Mouse (Mus musculus): ENCODE measurements around the gene Olfr1269. TPM values are rescaled to one million over a fixed set of nuclear protein-coding genes. Genes with fewer than 3 reads are reported as not detected.

Olfr1269 gene
- not detected in 2 replicates for polyA plus RNA-seq (2016; fragmentation: Nextera tagmentation; extraction: Ambion mirVana)

DNA sequence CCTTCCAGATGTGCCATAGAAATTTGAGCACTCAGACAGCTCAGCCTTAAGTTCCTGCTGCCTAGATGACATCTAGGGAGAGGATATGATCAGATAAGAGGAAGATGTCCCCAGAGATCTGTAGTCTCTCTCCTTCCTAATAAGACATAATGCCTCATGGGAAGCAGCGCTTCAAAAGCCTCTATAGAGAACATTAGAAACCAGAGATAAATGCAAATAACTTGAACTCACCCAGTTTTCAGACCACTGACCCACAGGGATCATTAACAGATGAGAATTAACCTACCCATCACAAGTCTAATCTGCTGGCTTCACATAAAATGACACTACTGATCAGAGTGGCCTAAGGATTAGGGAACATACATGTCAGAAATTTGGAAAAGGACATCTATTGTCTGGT, at the start of gene Olfr1269:
Gene Olfr1269 (minus strand): TSS at position 101 of the 400 bp plus-strand sequence.
- H3K36me3 ChIP-seq: no peaks in the 10 kb centered on the region
- no peaks in the 10 kb centered on the region for H3K9me3 ChIP-seq
- no peaks in the 10 kb centered on the region for H3K4me1 ChIP-seq
- H3K4me2 ChIP-seq (replicated peaks): no peak within 1 kb of the TSS
- H3K9ac ChIP-seq: no peak within 1 kb of the TSS
- ATAC-seq (ENCODE audit: low FRiP score, low read depth): no peak
- no peak within 1 kb of the TSS for H3K27ac ChIP-seq
- 94% methylated on average over 1 of the region's 1 CpGs for WGBS
- H3K4me3 ChIP-seq: no peak within 1 kb of the TSS
- no peaks in the 10 kb centered on the region for H3K27me3 ChIP-seq (replicated peaks)

DNA sequence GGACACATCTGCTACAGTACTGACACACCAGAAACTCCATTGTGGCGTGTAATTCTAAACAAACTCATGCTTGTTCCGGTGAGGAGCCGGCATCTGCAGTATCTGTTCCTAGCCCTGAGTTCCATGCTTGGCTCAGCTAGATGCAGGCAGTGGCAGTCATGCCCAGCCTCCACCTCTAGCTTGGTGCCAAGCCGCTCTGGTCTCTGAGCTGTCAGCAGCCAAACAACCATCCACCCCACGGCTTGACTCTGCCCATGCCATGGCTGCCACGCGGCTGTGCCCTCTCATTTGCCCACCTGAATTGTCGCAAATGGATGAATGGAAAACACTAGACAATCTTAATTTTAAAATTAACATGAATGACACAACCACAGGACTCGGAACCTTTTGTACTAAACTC, 32.7 kb upstream of the Olfr1269 start:
- Histone ChIP-seq H3K27ac (no peak overlapping the region), H3K4me2 (replicated peaks) (no peak overlapping the region), H3K36me3 (no peaks in the 10 kb centered on the region), H3K4me3 (no peak overlapping the region), H3K9ac (no peak overlapping the region), H3K9me3 (no peaks in the 10 kb centered on the region), H3K27me3 (replicated peaks) (no peaks in the 10 kb centered on the region), H3K4me1 (no peaks in the 10 kb centered on the region)
- 89% methylated on average over 9 of the region's 9 CpGs for WGBS
- ATAC-seq (ENCODE audit: low FRiP score, low read depth): no peak

DNA sequence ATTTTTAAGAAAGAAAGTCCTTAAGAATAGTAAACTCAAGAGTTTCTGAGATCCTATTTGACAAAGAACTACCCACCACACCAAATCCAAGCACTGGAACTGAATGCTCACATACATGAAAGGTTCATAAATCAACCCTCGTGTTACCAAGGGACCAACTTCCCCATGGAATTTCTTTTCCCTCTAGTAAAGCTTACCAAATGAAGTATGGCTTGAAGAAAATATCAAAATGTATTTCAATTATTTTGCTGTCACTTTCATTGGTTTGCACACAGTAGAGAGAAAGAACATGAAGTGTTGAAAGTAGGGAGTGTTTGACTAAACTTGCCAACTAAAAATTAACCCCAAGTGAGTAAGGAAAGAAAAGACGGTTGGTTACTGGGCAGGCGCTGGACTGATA, 31.8 kb upstream of the Olfr1269 start, which contains the start of gene Olfr1270:
Gene Olfr1270 (minus strand): TSS at position 101 of the 400 bp plus-strand sequence.
- 79% methylated on average over 3 of the region's 3 CpGs for WGBS
- no peak within 1 kb of the TSS for H3K4me2 ChIP-seq (replicated peaks)
- H3K4me1 ChIP-seq: no peaks in the 10 kb centered on the region
- no peak within 1 kb of the TSS for H3K4me3 ChIP-seq
- no peak within 1 kb of the TSS for H3K27ac ChIP-seq
- no peaks in the 10 kb centered on the region for H3K9me3 ChIP-seq
- no peak within 1 kb of the TSS for H3K9ac ChIP-seq
- no peaks in the 10 kb centered on the region for H3K27me3 ChIP-seq (replicated peaks)
- ATAC-seq (ENCODE audit: low FRiP score, low read depth): no peak
- H3K36me3 ChIP-seq: no peaks in the 10 kb centered on the region

DNA sequence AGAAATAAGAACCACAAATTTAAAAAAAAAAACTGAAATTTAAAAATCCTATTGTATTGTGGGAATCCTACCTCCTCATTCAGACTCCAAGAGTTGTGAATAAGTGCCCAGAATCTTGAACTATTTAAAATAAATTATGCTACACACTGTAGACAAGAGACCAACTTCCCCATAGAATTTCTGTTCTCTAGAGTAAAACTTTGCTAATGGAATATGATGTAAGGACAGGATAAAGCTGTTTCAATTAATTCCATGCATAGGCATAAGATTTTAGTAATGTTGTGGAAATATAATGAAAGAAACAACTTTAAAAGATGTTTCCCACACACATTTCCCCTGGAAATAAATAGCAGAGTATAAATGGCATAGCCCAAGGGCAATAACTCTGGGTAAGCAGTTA, 21.0 kb upstream of the Olfr1269 start, which contains the start of gene Olfr32:
Gene Olfr32 (minus strand): TSS at position 101 of the 400 bp plus-strand sequence.
- no peaks in the 10 kb centered on the region for H3K9me3 ChIP-seq
- H3K4me1 ChIP-seq: no peaks in the 10 kb centered on the region
- no peak within 1 kb of the TSS for H3K27ac ChIP-seq
- ATAC-seq (ENCODE audit: low FRiP score, low read depth): no peak
- no peak within 1 kb of the TSS for H3K9ac ChIP-seq
- H3K4me2 ChIP-seq (replicated peaks): no peak within 1 kb of the TSS
- no peaks in the 10 kb centered on the region for H3K27me3 ChIP-seq (replicated peaks)
- no peaks in the 10 kb centered on the region for H3K36me3 ChIP-seq
- no peak within 1 kb of the TSS for H3K4me3 ChIP-seq

DNA sequence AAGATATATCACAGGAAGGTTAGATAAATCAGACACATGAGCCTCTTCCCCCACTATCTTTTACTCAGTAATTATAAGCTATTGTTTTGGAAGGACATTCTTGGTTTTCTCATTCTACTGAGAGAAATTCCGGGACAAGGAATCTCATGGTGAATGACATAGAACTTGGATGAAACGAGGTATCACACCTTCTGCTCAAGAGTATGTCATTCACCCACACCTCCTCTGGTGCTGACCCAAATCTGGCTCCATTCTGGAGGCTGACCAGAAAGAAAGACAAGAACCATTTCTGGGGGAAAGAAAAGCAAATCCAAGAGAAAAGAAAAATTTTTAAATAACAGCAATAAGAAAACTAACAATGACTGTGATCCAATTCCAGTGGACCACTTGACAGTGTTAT, 51.1 kb downstream of the Olfr1269 start:
- H3K36me3 ChIP-seq: no peaks in the 10 kb centered on the region
- no peaks in the 10 kb centered on the region for H3K4me1 ChIP-seq
- no peak overlapping the region for H3K4me3 ChIP-seq
- no peak for ATAC-seq (ENCODE audit: low FRiP score, low read depth)
- no peak overlapping the region for H3K4me2 ChIP-seq (replicated peaks)
- WGBS: 80% methylated on average over 2 of the region's 2 CpGs
- no peak overlapping the region for H3K9ac ChIP-seq
- no peak overlapping the region for H3K27ac ChIP-seq
- H3K9me3 ChIP-seq: no peaks in the 10 kb centered on the region
- no peaks in the 10 kb centered on the region for H3K27me3 ChIP-seq (replicated peaks)

Other genes with a start within 250 kb of the Olfr1269 start
- not detected in 2 replicates for gene Olfr1257, start 243.0 kb downstream of the Olfr1269 start, polyA plus RNA-seq (2016; fragmentation: Nextera tagmentation; extraction: Ambion mirVana)
- gene Olfr1258, start 194.1 kb downstream of the Olfr1269 start, polyA plus RNA-seq (2016; fragmentation: Nextera tagmentation; extraction: Ambion mirVana): not detected in 2 replicates
- not detected in 2 replicates for gene Olfr1259, start 172.7 kb downstream of the Olfr1269 start, polyA plus RNA-seq (2016; fragmentation: Nextera tagmentation; extraction: Ambion mirVana)
- not detected in 2 replicates for gene Olfr1260, start 147.1 kb downstream of the Olfr1269 start, polyA plus RNA-seq (2016; fragmentation: Nextera tagmentation; extraction: Ambion mirVana)
- not detected in 2 replicates for gene Olfr1261, start 130.2 kb downstream of the Olfr1269 start, polyA plus RNA-seq (2016; fragmentation: Nextera tagmentation; extraction: Ambion mirVana)
- gene Olfr1262, start 121.3 kb downstream of the Olfr1269 start, polyA plus RNA-seq (2016; fragmentation: Nextera tagmentation; extraction: Ambion mirVana): not detected in 2 replicates
- not detected in 2 replicates for gene Olfr1263, start 109.3 kb downstream of the Olfr1269 start, polyA plus RNA-seq (2016; fragmentation: Nextera tagmentation; extraction: Ambion mirVana)
- not detected in 2 replicates for gene Olfr1264, start 95.8 kb downstream of the Olfr1269 start, polyA plus RNA-seq (2016; fragmentation: Nextera tagmentation; extraction: Ambion mirVana)
- not detected in 2 replicates for gene Olfr1265, start 86.1 kb downstream of the Olfr1269 start, polyA plus RNA-seq (2016; fragmentation: Nextera tagmentation; extraction: Ambion mirVana)
- not detected in 2 replicates for gene Olfr140, start 57.8 kb downstream of the Olfr1269 start, polyA plus RNA-seq (2016; fragmentation: Nextera tagmentation; extraction: Ambion mirVana)
- gene Olfr32, start 20.9 kb upstream of the Olfr1269 start, polyA plus RNA-seq (2016; fragmentation: Nextera tagmentation; extraction: Ambion mirVana): not detected in 2 replicates
- not detected in 2 replicates for gene Olfr1270, start 31.7 kb upstream of the Olfr1269 start, polyA plus RNA-seq (2016; fragmentation: Nextera tagmentation; extraction: Ambion mirVana)
- gene Olfr1506, start 103.1 kb upstream of the Olfr1269 start, polyA plus RNA-seq (2016; fragmentation: Nextera tagmentation; extraction: Ambion mirVana): not detected in 2 replicates
- not detected in 2 replicates for gene Olfr142, start 136.2 kb upstream of the Olfr1269 start, polyA plus RNA-seq (2016; fragmentation: Nextera tagmentation; extraction: Ambion mirVana)
- not detected in 2 replicates for gene Olfr1271, start 149.6 kb upstream of the Olfr1269 start, polyA plus RNA-seq (2016; fragmentation: Nextera tagmentation; extraction: Ambion mirVana)
- gene Olfr1272, start 171.4 kb upstream of the Olfr1269 start, polyA plus RNA-seq (2016; fragmentation: Nextera tagmentation; extraction: Ambion mirVana): not detected in 2 replicates
- 0.08 TPM in 1 of 2 replicates, not detected in the other for gene Gm13769, start 200.8 kb upstream of the Olfr1269 start, polyA plus RNA-seq (2016; fragmentation: Nextera tagmentation; extraction: Ambion mirVana)

All from neural tube, embryonic 12.5 days (tissue).